Mouse (Mus musculus) R1 (cell line): Measurements from ENCODE around the gene Nol6.

Experiments
- DNase-seq: peaks from one replicate; pipeline ENCODE4 v3.0.0-alpha.2; 2018; ENCODE audit warnings: low read depth, low spot score

The Nol6 gene

GRCm38 (mm10) chr4:41118706-41119292 is 5.5 kb downstream of the Nol6 start:
- DNase-seq = peak; percentile 85

GRCm38 (mm10) chr4:41116817-41117216 is 7.4 kb downstream of the Nol6 start:
- DNase-seq = no peak

DNA sequence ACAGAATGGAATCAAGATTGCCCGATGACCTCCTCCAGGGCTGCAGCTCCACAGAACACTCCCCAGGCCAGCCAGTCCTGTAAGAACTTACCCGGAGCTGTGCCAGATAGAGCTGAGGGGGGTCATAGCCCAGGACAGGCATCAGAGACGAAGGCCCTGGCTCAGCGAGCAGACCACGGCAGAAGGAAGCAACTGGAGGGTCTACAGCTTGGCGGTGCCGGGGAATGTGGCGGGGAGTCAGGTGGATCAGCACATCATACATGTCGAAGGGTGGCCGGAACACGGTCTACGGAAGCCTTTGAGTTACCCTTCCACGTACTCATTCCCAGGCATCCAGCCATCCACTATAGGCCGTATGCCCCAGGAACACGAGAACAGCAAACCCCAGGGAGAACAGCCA is 8.5 kb downstream of the Nol6 start:
- DNase-seq = no peak

DNA sequence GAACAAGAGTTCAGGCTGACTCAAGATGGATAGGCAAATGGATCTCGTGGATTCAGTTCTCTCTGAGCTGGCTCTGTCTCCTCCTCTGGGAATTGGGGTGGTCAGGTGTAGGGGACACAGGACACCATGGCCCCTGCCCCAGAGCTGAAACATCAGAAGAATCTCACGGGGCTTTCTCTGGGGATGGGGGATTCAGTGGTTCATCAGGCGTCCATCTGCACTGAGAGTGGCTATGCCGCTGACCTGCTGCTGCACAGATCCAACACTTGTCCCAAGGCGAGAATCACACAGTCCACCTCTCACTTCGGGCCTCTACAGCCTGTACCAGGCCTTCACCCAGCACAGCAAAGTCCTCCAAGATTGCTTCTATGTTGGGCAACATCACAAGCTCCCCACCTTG is 9.2 kb downstream of the Nol6 start:
- no peak for DNase-seq

DNA sequence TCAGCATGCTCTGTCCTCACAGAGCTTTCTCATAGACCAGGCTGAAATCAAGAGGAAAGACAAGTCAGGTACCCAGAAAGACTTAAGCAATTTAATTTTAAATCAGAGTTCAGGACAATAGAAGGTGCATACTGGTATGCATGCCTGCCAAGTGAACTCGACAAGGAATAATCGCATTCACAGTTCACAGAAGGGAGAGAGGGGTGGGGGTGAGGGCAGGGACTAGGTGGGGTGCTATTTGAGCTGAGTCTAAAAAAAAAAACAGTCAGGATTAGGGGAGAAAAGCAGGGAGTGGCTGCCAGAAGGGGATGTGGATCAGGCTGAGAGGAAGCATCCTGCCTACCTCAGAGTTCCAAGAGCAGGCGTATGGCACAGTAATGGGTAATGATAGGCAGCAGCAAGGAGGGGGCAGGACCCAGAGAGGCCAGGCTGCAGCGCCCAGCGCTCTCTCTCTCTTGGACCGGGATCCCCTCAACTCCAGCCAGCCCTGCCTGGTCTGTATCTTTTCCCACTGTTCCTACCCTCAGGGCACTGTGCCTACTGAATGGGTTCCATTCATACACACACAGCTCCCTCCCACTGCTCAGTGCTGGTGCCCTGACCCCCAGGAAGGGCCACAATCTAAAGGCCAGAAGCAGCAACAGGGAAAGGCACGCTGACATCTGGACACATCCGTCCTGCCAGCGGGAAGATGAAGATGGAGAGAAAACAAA is 9.7 kb downstream of the Nol6 start:
- DNase-seq = peak; percentile 58

DNA sequence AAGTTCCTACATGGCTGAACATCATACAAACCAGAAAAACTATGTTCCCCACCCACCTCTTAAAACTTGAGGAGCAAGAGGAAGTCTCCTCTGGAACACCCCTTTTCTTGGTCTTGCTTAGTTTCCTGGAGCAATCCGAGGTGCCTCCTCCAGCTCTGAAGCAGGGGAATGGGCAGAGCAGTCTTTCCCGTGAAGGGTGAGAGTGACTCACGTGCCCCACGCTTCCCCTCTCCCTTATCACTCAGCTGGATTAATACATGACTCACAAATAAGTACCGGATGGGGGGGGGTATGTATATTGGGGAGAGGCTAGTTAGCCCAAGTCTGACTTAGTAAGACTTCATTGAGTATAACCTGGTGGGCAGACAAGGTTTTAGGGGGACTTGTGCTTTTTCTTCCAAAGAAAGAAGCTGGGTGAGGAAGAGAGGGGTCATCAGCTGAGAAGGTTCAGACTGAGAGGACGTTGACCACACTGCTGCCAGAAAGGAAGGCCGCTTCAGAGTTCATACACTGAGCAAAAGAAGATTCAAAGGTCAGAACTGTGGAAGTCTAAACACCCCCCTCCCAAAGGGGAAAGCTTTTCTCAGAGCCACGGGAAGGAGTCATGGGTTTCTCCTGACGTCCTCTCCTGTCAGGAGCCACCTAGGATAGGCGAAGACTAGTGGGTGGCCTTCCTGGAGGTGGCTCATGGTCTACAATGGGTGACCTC is 15.4 kb downstream of the Nol6 start:
- DNase-seq = no peak

DNA sequence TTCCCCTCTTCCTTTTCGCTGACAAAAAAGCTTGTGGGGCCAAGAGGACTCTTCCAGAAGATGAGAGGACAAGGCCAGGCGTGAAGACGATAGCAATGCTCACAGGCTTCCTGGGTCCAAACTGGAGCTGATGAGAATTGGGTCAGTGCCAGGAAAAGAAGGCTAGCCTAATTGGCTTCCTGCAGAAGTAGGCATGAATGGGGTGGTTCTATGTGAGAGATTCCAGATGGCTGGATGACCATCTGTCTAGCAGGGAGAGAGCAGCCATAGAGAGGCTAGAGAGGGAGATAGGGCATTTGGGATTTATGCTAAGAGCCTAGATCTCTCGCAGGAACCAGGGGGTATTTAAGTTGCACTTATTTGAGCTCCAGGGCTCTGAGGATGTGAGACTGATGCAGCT is 16.8 kb downstream of the Nol6 start:
- DNase-seq = no peak

DNA sequence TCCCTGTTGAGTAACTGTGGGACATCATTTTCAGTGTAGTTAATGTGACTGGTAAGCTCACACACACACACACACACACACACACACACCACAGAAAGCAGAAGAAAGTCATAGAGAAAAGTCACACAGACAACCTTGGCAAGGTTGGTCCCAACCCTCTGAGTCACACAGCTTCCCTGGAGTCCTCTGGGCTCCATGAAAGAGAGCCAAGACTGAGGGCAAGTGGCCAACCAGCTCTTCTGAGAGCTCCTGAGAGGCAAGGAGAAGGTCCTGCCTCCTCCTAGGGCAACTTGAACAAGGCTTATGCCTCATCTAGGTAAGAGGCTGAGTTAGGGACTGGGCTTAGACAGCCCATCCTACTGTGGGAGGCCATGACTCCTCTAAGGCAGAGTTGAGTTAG is 21.4 kb downstream of the Nol6 start:
- DNase-seq = no peak

DNA sequence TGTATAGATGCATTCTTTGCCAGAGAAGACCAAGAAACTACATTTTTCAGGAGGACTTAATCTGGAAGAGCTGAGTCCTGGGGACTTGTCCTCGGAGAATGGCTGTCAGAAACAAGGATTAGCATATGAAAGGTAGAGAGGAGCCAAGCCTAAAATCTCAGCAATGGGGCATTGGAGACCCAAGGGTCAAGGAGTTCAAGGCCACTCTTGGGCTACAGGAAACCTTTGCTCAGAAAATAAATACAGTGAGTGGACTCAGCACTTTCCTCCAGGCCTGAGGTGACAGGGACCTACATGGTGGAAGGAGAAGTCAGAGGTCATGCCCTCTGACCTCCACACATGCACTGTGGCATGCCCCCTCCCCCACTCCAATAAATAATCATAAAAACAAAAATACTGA is 23.3 kb downstream of the Nol6 start:
- DNase-seq = peak; percentile 96

GRCm38 (mm10) chr4:41098577-41098951 is 25.7 kb downstream of the Nol6 start:
- DNase-seq = peak; percentile 70

DNA sequence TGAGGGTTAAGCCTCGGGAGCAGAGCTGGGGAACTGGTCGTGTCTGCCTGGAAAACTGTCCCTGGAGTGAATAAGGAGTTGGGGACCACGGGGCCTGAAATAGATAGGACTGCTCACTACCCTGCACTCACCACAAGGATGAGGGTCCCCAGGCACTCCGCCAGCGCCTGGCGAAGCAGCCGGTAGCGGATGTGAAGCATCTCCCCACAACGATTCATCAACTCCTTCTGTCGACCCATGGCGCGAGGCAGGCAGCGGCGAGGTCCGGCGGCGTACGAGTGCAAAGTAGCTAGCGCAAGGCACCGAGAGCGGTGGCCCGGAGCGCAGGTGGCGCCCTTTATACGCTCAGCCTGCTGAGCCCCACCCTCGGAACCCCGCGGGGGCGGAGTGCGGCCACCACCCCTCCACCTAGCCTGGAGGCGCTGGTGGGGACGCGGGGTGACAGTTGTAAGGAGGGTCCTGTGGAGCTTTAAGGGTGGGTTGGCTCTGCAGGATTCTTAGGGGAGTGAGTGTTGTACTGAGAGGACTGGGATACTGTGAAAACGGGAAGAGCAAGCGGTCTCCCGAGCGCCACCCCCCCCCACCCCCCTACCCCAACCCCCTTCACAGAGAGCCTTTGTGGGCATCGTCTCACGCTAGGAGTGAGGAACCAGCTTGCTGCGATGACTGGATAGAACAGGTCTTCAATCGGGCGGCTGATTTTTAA is 26.2 kb downstream of the Nol6 start, which contains the start of gene Aqp3:
Gene Aqp3, minus strand, starts transcription at position 313 of the 706 bp plus-strand sequence.
- peak; percentile 58 for DNase-seq

GRCm38 (mm10) chr4:41097381-41097780 is 26.9 kb downstream of the Nol6 start:
- no peak for DNase-seq

DNA sequence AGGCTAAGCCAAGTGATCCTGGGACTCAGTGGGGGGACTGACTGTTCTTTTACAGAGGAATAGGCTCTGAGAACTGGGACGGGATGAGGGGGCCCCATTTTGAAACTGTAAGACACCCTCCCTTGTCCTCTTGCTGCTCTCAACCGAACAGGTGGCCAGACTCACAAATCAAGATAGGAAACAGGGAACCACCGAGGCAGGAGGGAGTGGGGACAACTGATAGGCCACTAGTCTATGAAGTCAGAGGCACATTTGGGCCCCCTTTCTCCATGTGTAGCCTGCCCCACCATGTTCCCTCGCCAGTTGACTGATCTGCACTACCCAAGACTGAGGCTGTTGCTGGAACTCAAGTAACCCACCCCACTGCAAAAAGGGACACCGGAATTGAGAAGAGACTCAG is 27.5 kb downstream of the Nol6 start:
- DNase-seq = no peak

DNA sequence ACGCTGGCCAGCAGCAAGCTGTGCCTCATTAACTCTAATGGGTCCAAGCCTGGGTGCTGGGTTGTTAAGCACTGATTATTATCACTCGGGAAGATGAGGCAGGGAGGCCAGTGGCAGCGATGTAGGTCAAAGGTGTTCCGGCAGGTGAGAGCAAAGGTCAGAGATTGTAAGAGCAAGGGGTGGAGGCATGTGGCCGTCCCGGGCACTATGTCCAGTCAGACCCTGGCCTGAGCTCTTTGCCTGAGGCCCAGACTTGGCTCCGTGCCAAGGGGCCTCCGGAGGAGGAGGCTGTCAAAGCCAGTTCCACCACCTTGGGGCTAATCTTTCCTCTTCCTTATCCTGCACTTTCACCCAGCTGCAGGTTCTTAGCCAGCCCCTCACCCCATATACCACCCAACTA is 28.1 kb downstream of the Nol6 start:
- DNase-seq = no peak

GRCm38 (mm10) chr4:41094361-41094760 is 29.9 kb downstream of the Nol6 start:
- DNase-seq = peak; percentile 39

GRCm38 (mm10) chr4:41092958-41093357 is 31.3 kb downstream of the Nol6 start:
- DNase-seq = no peak

DNA sequence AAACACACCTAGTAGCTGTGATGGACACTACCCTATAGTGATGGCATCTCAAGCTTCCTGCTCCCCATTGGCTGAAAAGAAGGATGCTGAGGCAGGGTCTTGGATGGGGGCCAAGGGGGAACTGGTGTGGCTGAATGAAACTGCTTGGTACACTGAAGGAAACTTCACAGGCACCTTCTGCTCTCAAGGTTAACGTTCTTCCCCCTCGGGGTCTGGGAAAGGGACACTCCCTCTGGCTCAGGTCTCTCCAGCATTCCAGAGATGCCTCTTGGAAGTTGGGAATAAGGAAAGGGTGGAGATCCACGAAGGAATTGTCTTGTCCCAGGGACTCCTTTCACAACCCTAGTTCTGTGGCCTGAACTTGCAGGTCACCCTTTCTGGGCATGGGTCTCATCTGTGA is 32.9 kb downstream of the Nol6 start:
- DNase-seq = peak; percentile 95

DNA sequence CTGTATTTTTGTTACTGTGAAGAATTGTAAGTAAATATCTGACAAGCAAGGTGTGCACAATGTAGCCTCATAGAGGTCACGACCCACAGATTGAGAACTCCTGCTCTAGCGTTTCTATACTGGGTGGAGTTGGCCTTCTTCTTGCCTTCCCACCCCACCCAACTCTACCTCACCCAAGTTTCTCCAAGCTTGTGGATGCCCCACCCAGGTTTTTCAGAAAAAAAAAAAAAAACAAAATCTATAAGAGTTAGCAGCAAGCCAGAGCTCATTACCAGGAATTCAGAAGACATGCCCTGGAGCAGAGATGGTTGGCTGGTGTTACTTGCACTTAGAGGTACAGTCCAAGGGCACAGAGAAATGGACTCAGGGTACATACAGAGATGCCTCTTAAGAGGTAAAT is 34.5 kb downstream of the Nol6 start:
- no peak for DNase-seq

DNA sequence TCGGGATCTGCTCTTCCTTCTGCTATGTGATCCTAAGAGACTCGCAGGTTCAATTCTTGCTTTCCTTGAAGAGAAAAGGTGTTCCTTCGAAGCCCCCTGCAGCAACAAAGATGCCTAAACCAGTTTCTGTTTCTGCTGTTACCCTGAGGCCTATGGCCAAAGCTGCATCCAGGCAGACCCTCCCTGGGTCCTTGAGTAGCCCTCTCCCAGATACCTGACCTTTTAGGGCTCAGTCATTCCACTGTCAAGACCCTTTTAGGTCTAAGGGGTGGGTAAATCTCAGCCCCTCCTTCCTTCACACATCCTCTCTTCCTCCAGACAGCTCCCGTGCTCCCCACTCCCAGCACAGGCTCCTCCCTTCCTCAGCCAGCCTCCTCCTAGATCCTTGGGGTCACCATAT is 35.1 kb downstream of the Nol6 start:
- no peak for DNase-seq

DNA sequence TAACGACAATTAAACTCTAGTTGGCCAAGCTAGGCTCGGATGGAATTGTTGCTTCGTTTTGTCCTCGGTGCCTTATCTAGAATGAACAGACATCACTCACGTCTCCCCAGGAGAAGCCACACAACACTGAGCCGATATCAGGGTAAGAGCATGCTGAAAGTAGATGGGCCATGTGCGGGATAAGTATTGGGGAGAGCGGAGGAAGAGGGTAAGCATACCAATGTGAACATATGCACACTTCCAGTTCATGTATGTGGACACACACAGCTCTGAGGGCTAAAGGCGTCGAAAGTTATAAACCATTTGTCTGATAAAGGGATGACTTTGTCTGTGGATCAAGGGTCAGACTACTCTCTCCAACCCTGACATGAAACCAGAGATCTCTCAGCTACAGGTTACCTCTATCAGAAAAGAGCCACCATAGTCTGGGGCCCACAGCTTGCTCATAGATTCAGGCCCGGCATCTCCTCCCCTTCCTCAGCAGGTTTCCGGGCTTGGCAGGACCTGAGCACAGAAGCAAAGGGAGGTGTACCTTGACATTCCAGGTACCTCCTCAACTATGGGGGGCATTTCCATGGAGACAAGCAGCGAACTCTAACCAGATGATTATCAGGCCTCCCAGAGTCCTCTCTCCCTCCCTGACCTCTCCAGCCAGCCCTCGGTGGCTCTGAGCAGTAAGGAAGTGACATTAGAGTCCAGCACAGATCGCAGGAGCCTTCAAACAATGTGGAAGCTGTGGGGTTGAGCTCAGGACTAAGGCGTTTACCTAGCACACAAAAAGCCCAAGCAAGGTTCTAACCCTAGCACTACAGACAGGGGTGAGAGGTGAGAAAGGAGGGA is 36.6 kb downstream of the Nol6 start:
- no peak for DNase-seq

GRCm38 (mm10) chr4:41086947-41087346 is 37.3 kb downstream of the Nol6 start:
- DNase-seq = peak; percentile 83
